Mouse (Mus musculus): ENCODE measurements at regions not wholly inside any gene's neighbourhood (a gene's known extent, or its start where the extent isn't known, plus 50 kb on each side); places are given as distances from the start of the nearest gene placed in this dataset.

DNA sequence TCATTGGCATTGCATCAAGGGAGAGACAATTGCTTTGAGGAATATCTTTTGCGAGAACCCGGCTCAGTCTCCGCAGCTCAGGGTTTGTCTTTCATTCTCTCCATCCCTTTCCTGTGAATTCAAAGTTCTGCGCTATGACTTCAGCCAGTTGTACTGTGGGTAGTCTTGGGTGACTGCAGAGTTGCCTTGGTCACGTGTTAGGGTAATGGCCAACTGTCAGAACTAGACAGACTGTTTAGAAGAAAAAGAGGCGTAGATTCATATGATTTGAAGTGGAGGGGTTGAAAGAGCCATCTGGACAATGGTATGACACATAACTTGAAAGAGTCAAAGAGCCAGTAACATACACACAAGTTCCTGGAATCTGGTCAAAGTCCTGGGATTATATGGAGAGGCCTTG lies 226.5 kb upstream of the Nr2f2 start:
- H3K4me1 ChIP-seq (replicated peaks; ENCODE audit: control insufficient read depth, insufficient read depth, low read length), result no peaks in the 10 kb centered on the region
- ATAC-seq, result no peak
- WGBS, result 87% methylated on average over 6 of the region's 6 CpGs

DNA sequence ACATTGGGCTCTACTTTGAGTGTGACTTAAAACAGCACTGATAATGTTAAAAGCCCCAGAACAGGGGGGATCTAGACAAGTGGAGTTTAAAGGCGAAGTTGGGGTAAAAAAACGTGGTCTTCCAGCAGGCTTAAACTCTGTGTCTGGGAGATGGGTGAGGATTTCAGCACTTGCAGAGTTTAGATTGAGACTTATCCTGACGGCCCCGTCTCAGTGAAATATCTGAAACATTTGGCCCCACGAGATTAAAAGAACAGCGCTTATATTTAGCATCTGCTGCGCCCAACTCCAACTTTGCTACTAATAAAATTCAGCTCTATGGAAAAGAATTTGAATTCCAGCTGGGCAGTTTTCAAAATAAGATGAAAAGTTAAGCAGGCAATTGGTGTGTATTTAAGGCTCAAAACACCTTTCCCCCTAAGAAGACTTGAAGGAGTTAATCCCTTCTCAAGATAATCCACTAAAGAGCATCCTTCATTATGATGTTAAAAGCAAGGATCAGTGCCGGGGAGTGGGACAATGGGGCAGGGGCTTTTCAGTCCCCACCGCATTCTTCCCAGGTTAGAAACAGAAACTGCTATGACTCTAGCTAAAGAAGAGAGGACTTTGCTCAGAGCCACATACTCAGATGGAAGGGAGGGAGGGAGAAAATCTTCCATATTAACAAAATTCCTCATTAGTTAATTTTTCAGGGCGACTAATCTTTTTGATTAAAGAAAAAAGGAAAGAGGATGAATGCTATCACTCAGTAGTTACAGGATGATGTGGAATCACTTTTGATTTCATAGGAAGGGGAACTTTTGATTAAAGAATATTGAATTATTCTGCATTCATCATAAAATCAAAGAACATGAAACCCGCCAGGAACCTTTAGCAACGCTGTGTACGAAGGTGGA lies 225.1 kb upstream of the Nr2f2 start:
- TF ChIP-seq CTCF (IDR thresholded peaks at IDR 0.05; ENCODE audit: low read depth), result no peak
- H3K36me3 ChIP-seq (ENCODE audit: control insufficient read depth, insufficient read depth), result no peaks in the 10 kb centered on the region
- WGBS, result 59% methylated on average over 13 of the region's 13 CpGs
- H3K27ac ChIP-seq (ENCODE audit: low read depth, low read length), result no peak overlapping the region
- no peak overlapping the region for H3K4me3 ChIP-seq (ENCODE audit: low read depth, low read length)
- no peak overlapping the region for H3K4me2 ChIP-seq (replicated peaks; ENCODE audit: low read depth)
- ATAC-seq, result no peak
- no peak overlapping the region for H3K9ac ChIP-seq (ENCODE audit: low read depth, low read length)
- H3K9me3 ChIP-seq (ENCODE audit: control insufficient read depth), result no peaks in the 10 kb centered on the region
- H3K4me1 ChIP-seq (replicated peaks; ENCODE audit: control insufficient read depth, insufficient read depth, low read length), result no peaks in the 10 kb centered on the region
- no peaks in the 10 kb centered on the region; the same call in 1 of the 2 replicates for H3K27me3 ChIP-seq (replicated peaks; ENCODE audit: control insufficient read depth, insufficient read depth, low read length)

More for the DNA sequence above, 226.5 kb upstream of the Nr2f2 start:
- Histone ChIP-seq H3K4me2 (replicated peaks; ENCODE audit: low read depth) (no peak overlapping the region), H3K27me3 (replicated peaks; ENCODE audit: control insufficient read depth, insufficient read depth, low read length) (no peaks in the 10 kb centered on the region), H3K9me3 (ENCODE audit: control insufficient read depth) (no peaks in the 10 kb centered on the region), H3K9ac (ENCODE audit: low read depth, low read length) (no peak overlapping the region), H3K36me3 (ENCODE audit: control insufficient read depth, insufficient read depth) (no peaks in the 10 kb centered on the region), H3K4me3 (ENCODE audit: low read depth, low read length) (no peak overlapping the region), H3K27ac (ENCODE audit: low read depth, low read length) (no peak overlapping the region)
- no peak for TF ChIP-seq CTCF (IDR thresholded peaks at IDR 0.05; ENCODE audit: low read depth)

DNA sequence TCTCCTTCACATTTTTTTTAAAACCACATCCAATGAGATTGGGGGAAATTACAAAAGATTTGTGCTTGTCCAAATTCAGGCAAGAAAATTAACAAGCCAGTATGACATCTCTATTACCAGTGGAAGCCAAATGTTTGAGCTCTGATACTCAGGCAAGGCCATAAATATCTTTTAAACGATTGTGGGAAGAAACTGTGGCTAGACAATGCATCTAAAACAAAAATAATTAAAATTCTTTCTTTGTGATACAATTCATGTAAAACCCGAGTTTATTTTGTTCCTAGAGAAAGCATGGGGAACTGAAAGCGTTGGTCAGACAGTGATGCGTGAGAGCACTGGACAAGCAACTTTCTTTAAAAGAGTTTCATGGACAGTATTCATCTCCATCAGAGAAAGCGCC lies 223.2 kb upstream of the Nr2f2 start:
- no peaks in the 10 kb centered on the region; the same call in 1 of the 2 replicates for H3K27me3 ChIP-seq (replicated peaks; ENCODE audit: control insufficient read depth, insufficient read depth, low read length)
- no peak for TF ChIP-seq CTCF (IDR thresholded peaks at IDR 0.05; ENCODE audit: low read depth)
- H3K4me3 ChIP-seq (ENCODE audit: low read depth, low read length), result no peak overlapping the region
- 64% methylated on average over 5 of the region's 5 CpGs for WGBS
- no peak overlapping the region for H3K27ac ChIP-seq (ENCODE audit: low read depth, low read length)
- no peak overlapping the region for H3K9ac ChIP-seq (ENCODE audit: low read depth, low read length)
- H3K4me2 ChIP-seq (replicated peaks; ENCODE audit: low read depth), result no peak overlapping the region
- no peaks in the 10 kb centered on the region for H3K4me1 ChIP-seq (replicated peaks; ENCODE audit: control insufficient read depth, insufficient read depth, low read length)
- ATAC-seq, result no peak
- H3K9me3 ChIP-seq (ENCODE audit: control insufficient read depth), result no peaks in the 10 kb centered on the region
- no peaks in the 10 kb centered on the region for H3K36me3 ChIP-seq (ENCODE audit: control insufficient read depth, insufficient read depth)

DNA sequence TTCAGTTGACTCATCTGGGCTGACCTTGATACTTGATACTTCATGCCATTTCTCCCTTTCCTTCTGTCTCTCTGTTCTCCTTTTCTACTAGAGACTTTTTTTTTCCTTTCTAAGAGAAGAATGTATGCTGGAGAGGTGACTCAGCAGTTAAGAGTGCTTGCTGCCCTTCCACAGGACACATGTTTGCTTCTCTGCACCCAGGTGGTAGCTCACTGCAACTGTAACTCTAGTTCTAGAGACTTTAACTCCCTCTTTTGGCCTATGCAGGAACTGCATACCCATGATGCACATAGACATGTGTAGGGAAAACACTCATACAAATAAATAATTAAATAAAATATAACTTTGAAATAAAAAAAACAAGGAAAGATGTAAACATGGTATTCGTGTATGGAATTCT lies 221.5 kb upstream of the Nr2f2 start:
- peak; percentile 22; the same call in 1 of the 2 replicates for TF ChIP-seq CTCF (IDR thresholded peaks at IDR 0.05; ENCODE audit: low read depth)
- Histone ChIP-seq H3K4me2 (replicated peaks; ENCODE audit: low read depth) (no peak overlapping the region), H3K36me3 (ENCODE audit: control insufficient read depth, insufficient read depth) (no peaks in the 10 kb centered on the region), H3K27me3 (replicated peaks; ENCODE audit: control insufficient read depth, insufficient read depth, low read length) (no peaks in the 10 kb centered on the region; the same call in 1 of the 2 replicates), H3K9me3 (ENCODE audit: control insufficient read depth) (no peaks in the 10 kb centered on the region), H3K4me1 (replicated peaks; ENCODE audit: control insufficient read depth, insufficient read depth, low read length) (no peaks in the 10 kb centered on the region), H3K27ac (ENCODE audit: low read depth, low read length) (no peak overlapping the region), H3K9ac (ENCODE audit: low read depth, low read length) (no peak overlapping the region), H3K4me3 (ENCODE audit: low read depth, low read length) (no peak overlapping the region)
- 92% methylated on average over 1 of the region's 1 CpGs for WGBS
- ATAC-seq, result no peak

DNA sequence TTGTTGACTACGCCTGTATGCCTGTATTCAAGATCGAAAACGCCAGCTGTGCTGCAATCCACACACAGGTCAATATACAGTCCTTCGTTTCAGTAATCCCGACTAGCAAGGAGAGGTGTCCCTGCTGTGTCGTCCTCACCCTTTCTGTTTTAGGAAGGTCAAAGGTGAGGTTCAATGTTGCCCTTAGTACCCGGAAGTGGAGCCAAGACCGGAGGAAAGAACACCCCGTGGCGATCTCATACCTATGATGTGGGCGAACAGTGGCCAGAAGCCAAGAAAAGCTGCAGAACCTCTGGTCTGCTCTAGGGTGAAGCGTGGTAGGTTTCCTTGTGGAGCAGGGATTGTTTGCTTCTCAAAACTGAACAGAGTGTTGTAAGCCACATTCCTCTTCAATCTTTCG lies 217.9 kb upstream of the Nr2f2 start:
- Histone ChIP-seq H3K4me1 (replicated peaks; ENCODE audit: control insufficient read depth, insufficient read depth, low read length) (no peaks in the 10 kb centered on the region), H3K9me3 (ENCODE audit: control insufficient read depth) (no peaks in the 10 kb centered on the region), H3K27me3 (replicated peaks; ENCODE audit: control insufficient read depth, insufficient read depth, low read length) (no peaks in the 10 kb centered on the region; the same call in 1 of the 2 replicates), H3K4me2 (replicated peaks; ENCODE audit: low read depth) (no peak overlapping the region), H3K27ac (ENCODE audit: low read depth, low read length) (no peak overlapping the region), H3K4me3 (ENCODE audit: low read depth, low read length) (no peak overlapping the region), H3K9ac (ENCODE audit: low read depth, low read length) (no peak overlapping the region), H3K36me3 (ENCODE audit: control insufficient read depth, insufficient read depth) (no peaks in the 10 kb centered on the region)
- ATAC-seq, result no peak
- WGBS, result 72% methylated on average over 13 of the region's 13 CpGs
- no peak for TF ChIP-seq CTCF (IDR thresholded peaks at IDR 0.05; ENCODE audit: low read depth)

DNA sequence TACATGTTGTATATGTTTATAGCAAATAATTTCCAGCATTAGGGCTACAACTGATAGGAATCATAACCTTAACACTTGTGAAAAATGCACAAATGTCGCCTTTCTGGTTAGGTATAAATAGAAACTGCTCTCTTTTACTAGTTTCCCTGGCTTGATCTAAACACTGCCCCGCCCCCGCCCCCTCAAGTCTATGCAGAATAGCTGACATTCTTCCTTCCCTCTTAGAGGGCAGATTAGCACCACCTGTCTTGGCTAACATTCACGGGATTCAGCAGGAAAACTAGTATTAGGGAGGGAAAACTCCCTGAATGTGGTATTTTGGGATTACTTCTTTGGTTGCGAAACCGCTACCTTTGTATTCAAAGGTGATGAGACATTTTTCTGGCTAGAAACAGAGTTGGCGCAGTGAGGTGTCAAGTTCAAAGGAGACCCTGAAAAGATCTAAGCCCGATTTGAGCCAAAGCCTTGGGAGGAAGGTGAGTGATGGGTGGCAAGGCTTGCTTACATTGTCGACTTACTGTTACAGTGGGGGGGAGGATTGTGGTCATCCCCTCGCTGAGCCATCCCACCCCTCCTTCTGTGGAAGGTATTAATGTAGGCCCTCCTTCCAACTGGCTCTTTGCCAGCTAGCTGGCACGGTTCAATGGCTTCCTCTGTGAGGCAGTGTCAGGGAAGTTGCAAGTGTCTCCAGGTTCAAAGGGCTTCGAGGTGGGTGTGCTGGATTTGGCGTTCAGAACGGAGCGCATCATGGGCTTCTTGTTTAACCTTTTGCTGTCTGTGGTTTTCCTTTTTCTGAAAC lies 209.8 kb upstream of the Nr2f2 start:
- ATAC-seq, result no peak
- Histone ChIP-seq H3K4me1 (replicated peaks; ENCODE audit: control insufficient read depth, insufficient read depth, low read length) (no peaks in the 10 kb centered on the region), H3K9me3 (ENCODE audit: control insufficient read depth) (no peaks in the 10 kb centered on the region), H3K27ac (ENCODE audit: low read depth, low read length) (no peak overlapping the region), H3K4me2 (replicated peaks; ENCODE audit: low read depth) (no peak overlapping the region), H3K4me3 (ENCODE audit: low read depth, low read length) (no peak overlapping the region), H3K9ac (ENCODE audit: low read depth, low read length) (no peak overlapping the region), H3K27me3 (replicated peaks; ENCODE audit: control insufficient read depth, insufficient read depth, low read length) (no peaks in the 10 kb centered on the region), H3K36me3 (ENCODE audit: control insufficient read depth, insufficient read depth) (no peaks in the 10 kb centered on the region)
- TF ChIP-seq CTCF (IDR thresholded peaks at IDR 0.05; ENCODE audit: low read depth), result no peak
- 41% methylated on average over 15 of the region's 15 CpGs for WGBS

Data from intestine, postnatal 0 days (tissue).